Mouse (Mus musculus): ENCODE measurements around the gene Stradb. TPM values are rescaled to one million over a fixed set of nuclear protein-coding genes. Genes with fewer than 3 reads are reported as not detected.

The Stradb gene
- total and polyA plus RNA-seq, 3 experiments: 3.4 to 6.1 (median 5.0) TPM

DNA sequence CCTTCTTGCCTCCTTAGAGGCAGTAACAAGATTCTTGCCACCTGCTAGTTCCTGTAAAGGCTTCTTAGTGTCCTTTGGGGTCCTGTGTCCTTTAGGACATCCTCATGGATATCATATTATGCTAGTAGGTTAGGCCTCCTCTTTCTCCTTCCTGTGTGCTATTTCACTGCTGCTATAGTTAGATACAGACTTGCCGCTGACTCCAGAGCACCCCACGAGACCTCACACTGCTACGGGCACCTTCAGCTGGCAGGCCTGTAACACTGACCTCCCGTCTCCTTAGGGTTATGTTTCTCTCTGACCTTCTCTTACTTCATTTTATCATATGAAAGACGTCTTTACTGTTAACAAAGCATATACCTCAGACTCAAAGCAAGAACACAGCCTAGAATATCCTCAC lies 11.3 kb downstream of the Stradb start:
- H3K27me3 ChIP-seq (replicated peaks): no peaks in the 10 kb centered on the region
- H3K79me2 ChIP-seq (replicated peaks; ENCODE audit: control insufficient read depth, extremely low read depth, insufficient read depth, poor library complexity, severe bottlenecking): no peaks in the 10 kb centered on the region
- peaks cover 0 to 14% of the 10 kb centered on the region in 2 experiments; a peak in 1 of 4 replicates for H3K4me1 ChIP-seq (ENCODE audit: control insufficient read depth in 1 of 2, insufficient read depth in 2 of 2)
- TF ChIP-seq NRF1 (IDR thresholded peaks at IDR 0.05; ENCODE audit: low read depth, low read length) (no peak), USF2 (conservative IDR thresholded peaks at IDR 0.05; ENCODE audit: low read depth, low read length) (no peak), ELF1 (IDR thresholded peaks at IDR 0.05; ENCODE audit: low read depth, low read length) (no peak), E2F4 (IDR thresholded peaks at IDR 0.05; ENCODE audit: insufficient replicate concordance, low read depth, low read length) (no peak), MYC (IDR thresholded peaks at IDR 0.05; ENCODE audit: low read depth, low read length) (no peak), ZMIZ1 (IDR thresholded peaks at IDR 0.05; ENCODE audit: low read depth, low read length) (no peak), TCF12 (IDR thresholded peaks at IDR 0.05; ENCODE audit: low read depth, low read length) (no peak), ETS1 (conservative IDR thresholded peaks at IDR 0.05; ENCODE audit: low read depth, low read length) (no peak), IRF4 (IDR thresholded peaks at IDR 0.05; ENCODE audit: low read depth, low read length) (no peak), JUND (conservative IDR thresholded peaks at IDR 0.05; ENCODE audit: low read depth, low read length) (no peak), MXI1 (IDR thresholded peaks at IDR 0.05; ENCODE audit: low read depth, low read length) (no peak), CTCF (conservative IDR thresholded peaks at IDR 0.05 in 1 of 2, IDR thresholded peaks at IDR 0.05 in 1 of 2; ENCODE audit: low read depth in 2 of 2, low read length in 2 of 2) (no peak), MAFK (IDR thresholded peaks at IDR 0.05; ENCODE audit: insufficient replicate concordance, low read length) (no peak)
- H3K9me3 ChIP-seq (replicated peaks; ENCODE audit: low read length): no peaks in the 10 kb centered on the region
- DNase-seq (ENCODE audit: extremely low read depth): no peak
- in situ Hi-C loops (cut with MboI; ENCODE audit: low pct_ligation_motif_present, low pct_unique_long_range_greater_than_20kb, low sequenced_read_pairs) (no loop called here), dilution Hi-C loops (cut with MboI; ENCODE audit: extremely low pct_ligation_motif_present, extremely low pct_unique_long_range_greater_than_20kb, low sequenced_read_pairs) (no loop called here)
- H3K36me3 ChIP-seq (replicated peaks in 1 of 2; ENCODE audit: control insufficient read depth in 1 of 2, insufficient read depth in 1 of 2, low read length in 1 of 2): peaks cover 4 to 26% of the 10 kb centered on the region in 2 experiments
- H3K4me3 ChIP-seq (replicated peaks in 1 of 3; ENCODE audit: low read depth in 2 of 3, low read length in 2 of 3, poor library complexity in 1 of 3): no peak overlapping the region
- H3K4me2 ChIP-seq (ENCODE audit: insufficient read depth, low read depth, poor library complexity, severe bottlenecking): no peak overlapping the region
- H3K27ac ChIP-seq (ENCODE audit: insufficient read depth, low read depth): no peak overlapping the region
- no peak overlapping the region for H3K9ac ChIP-seq (ENCODE audit: insufficient read depth, low read depth)

GRCm38 (mm10) chr1:58993144-58993543 lies 19.8 kb downstream of the Stradb start:
- Histone ChIP-seq H3K27me3 (replicated peaks) (no peaks in the 10 kb centered on the region), H3K27ac (ENCODE audit: insufficient read depth, low read depth) (no peak overlapping the region), H3K4me2 (ENCODE audit: insufficient read depth, low read depth, poor library complexity, severe bottlenecking) (no peak overlapping the region), H3K4me3 (replicated peaks in 1 of 3; ENCODE audit: low read depth in 2 of 3, low read length in 2 of 3, poor library complexity in 1 of 3) (no peak overlapping the region), H3K36me3 (replicated peaks in 1 of 2; ENCODE audit: control insufficient read depth in 1 of 2, insufficient read depth in 1 of 2, low read length in 1 of 2) (peaks cover 0 to 15% of the 10 kb centered on the region in 2 experiments), H3K79me2 (replicated peaks; ENCODE audit: control insufficient read depth, extremely low read depth, insufficient read depth, poor library complexity, severe bottlenecking) (no peaks in the 10 kb centered on the region), H3K9me3 (replicated peaks; ENCODE audit: low read length) (no peaks in the 10 kb centered on the region), H3K4me1 (ENCODE audit: control insufficient read depth in 1 of 2, insufficient read depth in 2 of 2) (peaks cover 0 to 23% of the 10 kb centered on the region in 2 experiments; a peak in 2 of 4 replicates), H3K9ac (ENCODE audit: insufficient read depth, low read depth) (no peak overlapping the region)
- dilution Hi-C loops (cut with MboI; ENCODE audit: extremely low pct_ligation_motif_present, extremely low pct_unique_long_range_greater_than_20kb, low sequenced_read_pairs): no loop called here
- no peak for TF ChIP-seq ZNF384 (IDR thresholded peaks at IDR 0.05; ENCODE audit: low read depth, low read length)
- TF ChIP-seq UBTF (IDR thresholded peaks at IDR 0.05; ENCODE audit: low read depth, low read length): no peak
- TF ChIP-seq CHD2 (IDR thresholded peaks at IDR 0.05; ENCODE audit: low read length): no peak
- no peak for TF ChIP-seq JUND (conservative IDR thresholded peaks at IDR 0.05; ENCODE audit: low read depth, low read length)
- no peak for TF ChIP-seq RCOR1 (conservative IDR thresholded peaks at IDR 0.05; ENCODE audit: low read depth, low read length)
- TF ChIP-seq TCF12 (IDR thresholded peaks at IDR 0.05; ENCODE audit: low read depth, low read length): no peak
- TF ChIP-seq JUN (IDR thresholded peaks at IDR 0.05; ENCODE audit: insufficient read depth, low read depth, low read length): no peak
- TF ChIP-seq MEF2A (IDR thresholded peaks at IDR 0.05; ENCODE audit: borderline replicate concordance, low read depth, low read length): no peak
- TF ChIP-seq MYC (IDR thresholded peaks at IDR 0.05; ENCODE audit: low read depth, low read length): no peak
- no peak for TF ChIP-seq IRF4 (IDR thresholded peaks at IDR 0.05; ENCODE audit: low read depth, low read length)
- no peak for TF ChIP-seq USF2 (conservative IDR thresholded peaks at IDR 0.05; ENCODE audit: low read depth, low read length)
- no peak for TF ChIP-seq TBP (conservative IDR thresholded peaks at IDR 0.05; ENCODE audit: low read depth, low read length)
- TF ChIP-seq POLR2AphosphoS2 (IDR thresholded peaks at IDR 0.05; ENCODE audit: low read depth, low read length): no peak
- no peak for TF ChIP-seq RAD21 (IDR thresholded peaks at IDR 0.05; ENCODE audit: low read depth, low read length)
- no peak for TF ChIP-seq CHD1 (IDR thresholded peaks at IDR 0.05; ENCODE audit: low read depth, low read length)
- no peak for TF ChIP-seq E2F4 (IDR thresholded peaks at IDR 0.05; ENCODE audit: insufficient replicate concordance, low read depth, low read length)
- TF ChIP-seq KAT2A (IDR thresholded peaks at IDR 0.05; ENCODE audit: insufficient replicate concordance, low read length): no peak
- no peak for TF ChIP-seq ZC3H11A (IDR thresholded peaks at IDR 0.05; ENCODE audit: low read depth, low read length)
- in situ Hi-C loops (cut with MboI; ENCODE audit: low pct_ligation_motif_present, low pct_unique_long_range_greater_than_20kb, low sequenced_read_pairs): loop anchor here (5.0 to 10.0 kb wide), 2 partner anchors 76 to 218 kb away; no protein-coding TSS in a partner anchor
- peak; percentile 35 for DNase-seq (ENCODE audit: extremely low read depth)

Data from CH12.LX (cell line).